Mouse (Mus musculus) kidney, postnatal 36 days (tissue): ENCODE results near the gene Tmem229b.
"Not testable (repeated sequence)": the region's sequence is repeated elsewhere in the genome, so short reads cannot be mapped to it uniquely, and the experiment has no call there.

ENCODE experiments used
- DNase-seq, 2 experiments: peaks; one replicate each; pipeline ENCODE4 v3.0.0; 2021 to 2022; ENCODE audit warnings: mixed read lengths in 2 of 2

Tmem229b gene

DNA sequence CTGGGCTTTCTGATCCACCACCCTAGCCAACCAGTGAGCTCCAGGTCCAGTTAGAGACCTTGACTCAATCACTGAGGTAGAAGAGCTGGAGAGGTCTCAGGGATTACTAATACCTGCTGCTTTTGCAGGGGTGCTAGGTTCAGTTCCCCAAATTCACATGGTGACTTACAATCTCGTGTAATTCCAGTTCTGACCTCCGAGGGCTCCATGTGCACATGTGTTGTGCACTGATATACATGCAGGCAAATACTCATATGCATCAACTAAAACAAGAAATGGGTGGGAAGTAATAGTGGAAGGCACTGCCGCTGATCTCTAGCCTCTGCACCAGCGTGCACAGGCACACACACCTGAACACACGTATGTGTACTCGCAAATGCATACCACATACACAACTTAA, 60.3 kb downstream of the Tmem229b start:
- peak in 1 of 2 experiments; percentile 8 for DNase-seq

- no peak for DNase-seq
Measured at GRCm38 (mm10) chr12:78942931-78943330, 64.5 kb downstream of the Tmem229b start.

DNA sequence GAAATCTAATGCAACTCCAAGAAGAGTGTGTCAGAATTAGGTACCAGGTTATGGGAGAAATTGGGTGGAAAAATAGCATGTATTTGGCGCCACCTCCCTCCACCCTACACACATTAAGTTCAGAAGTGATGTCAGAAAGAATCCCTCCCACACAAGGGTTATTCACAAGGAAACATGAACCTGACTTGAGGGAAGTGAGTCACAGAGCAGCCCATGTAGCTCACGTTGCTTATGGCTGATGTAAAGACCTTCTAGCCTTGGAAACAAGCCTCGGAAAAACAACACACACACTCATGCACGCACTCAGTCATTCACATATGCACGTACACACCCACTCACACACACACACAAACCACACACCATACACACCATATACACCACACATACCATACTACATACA, 67.3 kb downstream of the Tmem229b start:
- DNase-seq: no peak

DNA sequence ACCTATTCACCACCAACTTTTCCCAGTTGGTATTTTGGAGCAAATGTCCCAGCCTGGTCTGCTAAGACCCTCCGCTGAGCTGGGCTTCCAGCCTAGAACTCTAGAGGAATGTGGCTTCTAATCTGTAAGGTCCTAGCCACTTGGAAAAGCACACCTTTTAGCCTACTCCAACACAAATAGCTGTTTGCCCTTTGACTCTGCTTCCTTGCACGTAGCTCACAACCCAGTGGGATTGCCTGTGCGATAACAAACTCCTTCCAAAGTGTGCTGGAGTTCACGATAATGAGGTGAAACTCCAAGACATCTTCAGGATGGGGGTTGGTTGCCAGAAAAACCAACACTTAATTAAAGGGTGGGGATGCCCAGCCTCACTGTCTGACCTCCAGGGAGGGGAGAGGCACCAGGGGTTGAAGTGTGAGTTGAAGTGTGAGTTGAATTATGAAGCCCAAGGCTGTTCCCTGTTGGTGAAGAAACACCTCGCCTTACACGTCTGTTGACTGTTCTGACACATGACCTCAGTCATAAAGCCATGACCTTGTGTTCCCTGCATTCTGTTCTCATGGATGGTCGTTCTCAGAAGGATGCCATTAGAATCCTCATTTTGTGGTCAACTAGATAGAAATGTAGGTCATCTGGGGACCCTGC, 67.9 kb downstream of the Tmem229b start:
- DNase-seq: no peak

DNA sequence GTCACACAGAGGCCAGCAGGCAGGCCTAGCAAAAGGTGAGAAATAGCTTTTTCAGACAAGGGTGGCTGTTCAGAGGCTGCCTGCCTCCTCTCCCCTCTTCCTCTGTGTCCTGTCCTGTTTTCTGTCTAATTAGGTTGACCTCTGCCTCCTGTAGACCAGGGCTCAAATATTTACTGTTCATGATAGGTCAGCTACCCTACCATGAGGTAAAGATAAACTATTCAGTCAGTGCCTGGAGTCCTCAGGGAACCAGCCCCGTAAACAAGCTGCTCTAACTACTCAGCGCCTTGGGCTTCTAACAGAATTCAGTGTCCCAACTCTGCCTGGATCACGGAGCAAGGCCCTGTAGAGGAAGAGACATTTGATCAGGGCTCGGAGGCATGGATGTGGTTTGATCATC, 70.9 kb downstream of the Tmem229b start:
- no peak for DNase-seq

DNA sequence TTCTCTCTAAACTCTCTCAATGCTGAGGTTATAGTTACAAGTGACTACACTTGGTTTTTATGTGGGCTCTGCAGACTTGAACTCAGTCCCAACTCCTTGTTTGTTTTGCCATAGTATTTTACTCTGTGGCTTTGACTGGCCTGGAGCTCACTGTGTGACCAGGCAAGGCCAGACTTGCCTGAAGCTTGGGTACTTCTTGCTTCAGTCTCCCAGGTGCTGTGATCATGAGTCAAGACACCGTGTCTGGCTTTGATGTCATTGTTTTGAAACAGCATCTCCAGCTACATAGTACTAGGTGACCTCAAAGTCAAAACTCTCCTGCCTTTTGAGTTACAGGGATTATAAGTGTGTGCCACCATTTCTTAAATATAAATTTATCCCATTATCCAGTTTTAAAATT, 77.5 kb downstream of the Tmem229b start:
- DNase-seq: no peak

DNA sequence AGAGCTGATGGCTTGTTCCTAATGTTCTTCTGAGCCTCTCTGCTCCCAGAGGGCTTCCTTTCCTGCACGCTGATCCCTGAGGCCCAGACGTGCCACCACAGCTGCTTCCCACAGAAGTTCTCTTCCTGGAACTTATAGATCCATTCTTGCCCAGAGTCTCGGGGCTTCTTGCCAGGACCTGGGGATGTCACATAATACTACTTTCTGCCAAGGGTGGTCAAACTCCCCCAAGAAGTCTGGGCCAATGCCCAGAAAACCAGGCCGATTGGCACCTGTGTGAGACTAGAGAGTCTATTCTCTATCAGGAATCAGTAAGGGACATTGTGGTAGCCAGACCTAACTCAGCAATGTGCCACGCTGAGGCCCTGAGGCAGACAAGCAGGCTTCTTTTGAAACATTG, 80.1 kb downstream of the Tmem229b start:
- no peak for DNase-seq

GRCm38 (mm10) chr12:78923539-78924189, 83.8 kb downstream of the Tmem229b start:
- DNase-seq: no peak

- not testable (repeated sequence) for DNase-seq
Measured at GRCm38 (mm10) chr12:78922977-78923376, 84.5 kb downstream of the Tmem229b start.

GRCm38 (mm10) chr12:78922058-78922457, 85.4 kb downstream of the Tmem229b start:
- DNase-seq: no peak

DNA sequence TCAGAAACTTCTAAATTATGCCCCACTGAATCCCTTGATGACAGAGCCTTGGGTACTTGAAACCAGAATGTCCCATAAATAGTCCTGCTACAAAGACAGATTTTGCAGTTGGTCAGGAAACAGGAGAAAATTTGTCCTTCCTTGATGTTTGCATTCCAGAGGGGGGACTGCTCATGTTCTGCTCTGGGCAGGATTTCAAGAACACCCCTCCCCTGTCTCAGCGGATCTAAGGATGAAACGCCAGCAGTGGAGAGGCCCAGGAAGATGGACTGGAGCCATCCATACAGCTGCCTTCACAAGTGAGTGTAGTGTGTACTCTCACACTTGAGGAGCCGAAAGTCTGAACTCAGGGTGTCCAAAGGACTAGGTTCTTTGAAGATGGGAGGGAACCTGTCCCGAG, 86.0 kb downstream of the Tmem229b start:
- DNase-seq: no peak

DNA sequence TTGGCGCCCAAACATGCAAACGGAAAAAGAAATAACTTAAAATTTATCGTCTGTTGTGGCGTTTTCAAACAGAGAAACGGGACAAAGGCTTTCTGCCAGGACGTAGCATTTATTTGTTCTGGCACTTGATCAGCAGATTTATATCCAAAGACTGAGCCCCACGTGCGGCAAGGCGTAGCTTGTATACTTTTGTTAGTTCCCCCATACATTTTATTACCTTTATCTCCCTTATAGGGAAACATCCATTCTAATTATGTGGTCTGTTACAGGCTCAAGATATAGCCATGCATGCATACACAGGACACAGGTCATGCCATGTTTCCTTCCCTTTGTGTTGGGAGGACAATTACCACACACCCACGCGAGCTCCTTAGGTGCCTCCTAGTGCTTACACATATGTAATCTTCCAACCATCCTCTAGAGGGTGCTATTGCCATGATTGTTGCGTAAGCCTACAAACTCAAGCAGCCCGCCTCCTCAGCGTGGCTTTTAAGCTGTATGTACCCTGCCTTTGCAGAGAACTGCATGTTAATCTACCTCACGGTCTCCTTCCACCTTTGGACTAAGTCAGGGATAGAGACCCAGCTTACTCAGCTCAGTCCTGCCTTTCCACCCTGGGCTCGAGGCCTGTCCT, 88.2 kb downstream of the Tmem229b start:
- peak; percentile 66 to 79 for DNase-seq

GRCm38 (mm10) chr12:78918227-78919078, 89.0 kb downstream of the Tmem229b start:
- DNase-seq: peak; percentile 88 to 89

- DNase-seq: no peak
Measured at GRCm38 (mm10) chr12:78916278-78916677, 91.1 kb downstream of the Tmem229b start.

- no peak for DNase-seq
Measured at GRCm38 (mm10) chr12:78915561-78915960, 91.9 kb downstream of the Tmem229b start.

DNA sequence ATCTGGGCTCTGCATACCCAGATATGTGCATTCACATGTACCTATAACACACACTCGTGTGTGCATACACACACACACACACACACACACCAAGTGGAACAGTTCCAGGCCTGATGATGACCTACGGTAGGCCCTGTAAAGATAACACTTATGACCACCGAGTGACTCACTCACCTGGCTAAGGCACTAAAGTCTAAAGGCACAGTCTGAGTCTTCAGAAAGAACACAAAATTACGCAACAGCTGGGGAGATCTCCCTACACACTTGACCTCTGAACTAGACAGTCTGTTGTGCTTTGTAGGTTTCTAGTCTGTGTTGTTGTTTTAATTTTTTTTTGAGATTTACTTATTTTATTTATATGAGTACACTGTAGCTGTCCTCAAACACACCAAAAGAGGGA, 93.0 kb downstream of the Tmem229b start:
- no peak for DNase-seq
